Mouse (Mus musculus): Measurements from ENCODE around the gene Slc39a11. TPM values are rescaled to one million over a fixed set of nuclear protein-coding genes. Genes with fewer than 3 reads are reported as not detected.

The Slc39a11 gene
- polyA plus RNA-seq, 1 experiment: 10.4 TPM

DNA sequence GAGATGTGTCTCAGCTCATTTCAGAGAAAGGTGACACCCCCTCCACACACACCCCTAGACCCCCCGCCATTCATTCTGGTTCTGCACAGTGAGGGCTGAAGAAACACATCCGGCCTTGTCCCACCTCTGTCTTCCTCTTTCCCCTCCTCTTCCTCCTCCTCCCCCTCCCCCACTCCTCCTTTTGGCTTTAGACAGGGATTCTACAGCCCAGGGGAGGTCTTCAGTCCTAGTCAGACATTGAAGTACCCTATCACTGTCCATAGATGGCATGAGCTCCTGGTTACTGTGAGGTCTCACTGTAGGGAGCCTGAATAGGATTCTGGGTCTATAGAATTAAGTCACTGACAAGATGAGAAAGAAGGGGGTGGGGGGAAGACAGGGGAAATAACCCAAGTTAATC, 28.9 kb downstream of the Slc39a11 start:
- no peak for TF ChIP-seq GATA1 (IDR thresholded peaks at IDR 0.05; ENCODE audit: low read length)

DNA sequence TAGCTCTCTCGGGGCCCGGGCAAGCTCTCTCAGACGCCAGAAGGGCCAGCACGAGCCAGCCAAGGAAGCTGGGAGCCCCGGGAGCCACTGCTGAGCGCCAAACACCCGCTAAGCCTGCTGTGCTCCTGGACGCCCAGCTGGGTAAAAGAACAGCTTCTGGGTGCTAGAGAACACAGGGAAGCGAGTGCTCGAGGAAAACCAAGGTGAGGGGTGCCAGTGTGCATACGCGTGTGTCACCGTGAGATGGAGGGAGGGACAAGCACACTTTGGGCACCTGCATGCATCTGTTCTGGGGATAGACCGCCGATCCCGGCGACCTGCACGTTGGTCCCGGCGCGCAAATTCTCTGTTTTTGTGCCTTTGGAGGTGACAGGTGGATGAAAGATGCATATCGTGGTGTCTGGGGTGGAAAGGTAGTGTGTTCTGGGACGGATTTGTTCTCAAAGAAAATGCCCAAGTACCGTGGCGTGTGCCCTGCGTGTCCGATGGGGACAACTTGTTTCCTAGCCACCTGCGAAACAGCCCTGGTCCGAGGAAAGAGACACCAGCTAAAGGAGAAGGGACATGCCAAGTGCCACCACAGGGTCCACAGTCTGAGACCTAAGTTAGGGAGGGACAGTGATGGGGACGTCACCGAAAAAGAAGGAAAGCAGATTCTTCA, 30.3 kb downstream of the Slc39a11 start:
- no peak for TF ChIP-seq GATA1 (IDR thresholded peaks at IDR 0.05; ENCODE audit: low read length)

DNA sequence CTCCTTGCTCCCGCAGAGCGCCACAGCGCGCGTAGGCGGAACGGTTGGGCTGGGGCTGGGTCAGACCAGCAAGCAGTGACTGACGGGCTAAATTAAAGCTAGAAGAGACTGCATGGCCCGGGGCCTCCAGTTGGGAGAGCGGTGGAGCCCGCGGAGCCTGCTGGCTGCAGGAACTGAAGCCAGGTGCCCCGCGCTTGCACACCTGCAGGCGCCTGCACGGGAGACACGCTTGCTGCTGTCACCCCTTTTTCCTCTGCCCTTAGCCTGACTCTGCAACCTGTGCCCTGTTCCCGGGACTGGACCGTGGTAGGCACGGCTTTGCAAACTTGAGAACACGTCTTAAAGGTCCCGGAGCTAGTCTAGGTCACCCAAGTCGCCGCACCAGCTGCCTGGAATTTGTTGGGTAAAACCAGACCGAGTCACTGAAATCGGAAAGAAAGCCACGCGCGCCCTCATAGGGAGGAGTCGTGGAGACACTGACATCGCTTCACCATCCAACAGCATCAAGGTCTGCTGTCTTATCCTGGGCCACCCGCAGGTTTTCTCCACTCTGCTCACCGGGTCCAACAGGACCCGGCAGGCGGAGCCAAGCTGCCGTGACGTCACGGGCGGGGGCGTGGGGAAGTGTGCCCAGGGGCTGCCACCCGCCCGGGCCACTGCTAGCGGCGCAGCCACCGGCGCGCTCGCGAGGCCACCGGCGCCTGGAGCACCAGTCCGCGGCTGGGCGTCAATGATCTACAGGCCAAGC, 31.0 kb downstream of the Slc39a11 start, which contains the start of gene Sstr2:
Gene Sstr2 (plus strand): TSS at position 671 of the 748 bp plus-strand sequence.
- TF ChIP-seq GATA1 (IDR thresholded peaks at IDR 0.05; ENCODE audit: low read length): no peak

DNA sequence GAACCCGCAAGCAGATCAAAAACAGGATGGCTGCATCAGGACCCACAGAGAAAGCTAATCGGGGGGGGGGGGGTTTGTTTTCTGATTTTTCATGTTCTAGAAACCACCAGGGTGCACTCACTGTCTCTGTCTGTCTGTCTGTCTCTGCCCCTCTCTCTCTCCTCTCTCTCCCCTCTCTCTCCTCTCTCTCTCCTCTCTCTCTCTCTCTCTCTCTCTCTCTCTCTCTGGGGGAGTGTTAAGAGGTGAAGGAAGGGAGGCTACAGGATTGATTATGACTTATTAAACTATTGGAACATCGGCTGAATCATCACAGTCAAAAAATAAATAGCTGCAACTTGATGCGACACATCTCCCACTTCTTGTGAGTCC, 31.6 kb downstream of the Slc39a11 start:
- no peak for TF ChIP-seq GATA1 (IDR thresholded peaks at IDR 0.05; ENCODE audit: low read length)

DNA sequence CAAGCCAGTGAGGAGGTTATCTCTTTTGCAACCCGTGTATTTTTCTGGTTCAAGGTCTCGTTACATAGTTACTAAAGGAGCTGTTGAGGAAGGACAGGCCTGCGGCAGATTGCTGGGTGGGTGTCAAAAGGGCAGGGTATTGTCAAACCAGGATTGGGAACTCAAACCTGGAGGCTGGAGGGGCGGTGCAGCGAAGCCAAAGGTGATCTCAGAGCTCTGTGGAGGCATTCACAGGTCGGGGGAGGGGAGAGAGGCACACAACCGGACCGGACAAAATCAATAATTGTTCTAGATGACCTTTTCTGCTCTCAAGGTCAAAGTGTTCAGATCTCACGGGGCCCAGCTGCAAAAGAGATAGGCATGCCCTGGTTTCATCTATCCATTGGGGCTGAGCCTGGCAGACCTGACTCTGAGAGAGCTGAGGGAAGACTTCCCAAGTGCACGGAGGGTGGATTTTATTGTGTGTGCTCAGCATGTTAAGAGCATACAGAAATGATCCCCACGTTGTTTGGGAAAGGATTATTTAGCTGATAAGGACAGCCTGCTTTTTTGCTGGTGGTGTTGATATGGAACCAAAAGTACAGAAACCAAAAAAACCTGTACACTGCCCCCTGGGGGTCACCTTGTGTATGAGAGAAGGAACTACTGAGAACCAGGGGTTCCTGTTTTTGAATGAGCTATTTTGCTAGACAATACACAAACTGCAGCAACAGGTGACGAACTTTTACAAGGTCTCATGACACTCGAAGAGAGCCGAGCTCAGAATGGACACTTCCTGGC, 32.6 kb downstream of the Slc39a11 start:
- no peak for TF ChIP-seq GATA1 (IDR thresholded peaks at IDR 0.05; ENCODE audit: low read length)

DNA sequence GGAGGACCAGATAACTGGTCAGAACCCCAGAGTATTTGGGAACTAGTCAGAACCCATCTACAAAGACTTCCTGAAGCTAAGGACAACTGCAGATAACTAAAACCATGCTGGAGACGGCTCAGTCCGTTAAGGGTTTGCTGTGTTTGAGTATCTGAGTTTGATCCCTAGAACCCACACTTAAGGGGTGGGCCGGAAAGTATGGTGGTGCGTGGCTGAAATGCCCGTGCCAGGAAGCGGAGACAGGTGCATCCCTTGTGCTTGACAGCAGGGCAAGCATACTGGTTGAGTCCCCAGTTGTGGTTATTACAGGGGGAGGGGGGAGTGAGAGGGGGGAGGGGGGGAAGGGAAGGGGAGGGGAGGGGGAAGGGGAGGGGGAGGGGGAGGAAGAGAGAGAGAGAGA, 35.4 kb downstream of the Slc39a11 start:
- no peak for TF ChIP-seq GATA1 (IDR thresholded peaks at IDR 0.05; ENCODE audit: low read length)

DNA sequence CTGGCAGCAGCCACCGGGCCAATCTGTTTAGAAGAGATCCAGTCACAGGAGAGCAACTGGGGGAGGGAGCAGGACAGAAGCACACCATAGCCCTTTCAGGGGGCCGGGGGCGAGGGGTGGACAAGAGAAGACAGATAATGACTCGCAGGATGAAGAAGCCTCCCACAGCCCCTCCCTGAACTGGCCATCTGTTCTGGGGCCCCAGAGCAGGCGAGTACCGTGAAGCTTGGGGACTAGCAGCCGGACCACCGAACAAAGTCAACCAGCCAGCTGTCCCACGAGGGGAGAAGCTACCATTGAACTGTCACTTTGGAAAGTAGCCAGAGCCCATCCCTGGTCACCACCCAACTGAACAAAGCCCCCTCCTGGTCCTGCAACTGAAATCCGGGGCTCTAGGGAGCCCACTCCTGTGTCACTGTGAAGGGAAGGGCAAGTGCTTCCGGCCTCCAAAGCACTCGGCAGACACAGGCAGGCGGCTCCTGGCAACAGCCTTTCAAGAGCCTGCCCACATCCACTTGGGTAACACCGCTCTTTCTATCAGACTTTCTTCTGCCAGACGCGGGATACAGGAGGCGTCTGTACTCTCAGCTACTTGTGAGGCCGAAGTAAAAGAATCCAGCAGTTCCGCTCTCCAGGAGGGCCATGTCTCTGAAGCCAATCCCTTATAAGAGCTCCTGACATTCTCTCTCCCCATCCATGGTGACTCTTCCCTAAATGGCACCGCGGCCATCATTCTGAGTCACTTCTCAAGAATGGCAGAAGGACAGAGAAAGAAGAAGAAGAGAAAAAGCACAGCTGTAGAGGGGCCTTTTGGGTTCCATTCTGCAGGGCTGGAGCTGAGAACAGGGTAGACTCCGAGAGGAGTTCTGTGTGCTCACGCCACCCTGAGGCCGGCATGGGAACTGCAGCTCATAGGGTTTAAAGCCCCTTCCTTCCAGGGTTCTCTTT, 37.9 kb downstream of the Slc39a11 start:
- TF ChIP-seq GATA1 (IDR thresholded peaks at IDR 0.05; ENCODE audit: low read length): no peak

DNA sequence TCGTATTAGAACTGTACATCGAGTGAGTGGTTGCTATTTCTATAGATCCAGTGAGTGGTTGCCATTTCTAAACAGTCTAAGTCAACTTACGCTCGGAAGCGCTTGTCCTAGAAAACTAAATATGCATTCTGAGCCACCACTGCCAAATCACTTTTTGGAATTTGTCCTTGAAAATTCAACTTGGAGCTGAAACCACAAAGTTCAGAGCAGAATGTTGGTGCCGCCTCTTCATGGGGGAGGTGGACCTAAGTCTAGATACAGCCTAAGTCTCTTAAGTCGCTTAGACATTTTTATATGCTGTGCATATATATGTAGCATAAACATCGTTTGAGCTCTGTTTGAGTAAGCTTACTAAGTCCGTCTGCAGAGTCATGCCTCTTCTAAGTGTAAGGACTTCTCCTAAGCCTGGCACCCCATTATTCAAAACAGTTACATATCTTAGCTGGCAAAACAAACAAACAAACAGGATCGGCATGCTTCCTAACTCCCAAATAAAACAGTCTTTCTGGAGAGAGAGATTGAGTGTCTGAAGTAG, 38.7 kb downstream of the Slc39a11 start:
- TF ChIP-seq GATA1 (IDR thresholded peaks at IDR 0.05; ENCODE audit: low read length): no peak

DNA sequence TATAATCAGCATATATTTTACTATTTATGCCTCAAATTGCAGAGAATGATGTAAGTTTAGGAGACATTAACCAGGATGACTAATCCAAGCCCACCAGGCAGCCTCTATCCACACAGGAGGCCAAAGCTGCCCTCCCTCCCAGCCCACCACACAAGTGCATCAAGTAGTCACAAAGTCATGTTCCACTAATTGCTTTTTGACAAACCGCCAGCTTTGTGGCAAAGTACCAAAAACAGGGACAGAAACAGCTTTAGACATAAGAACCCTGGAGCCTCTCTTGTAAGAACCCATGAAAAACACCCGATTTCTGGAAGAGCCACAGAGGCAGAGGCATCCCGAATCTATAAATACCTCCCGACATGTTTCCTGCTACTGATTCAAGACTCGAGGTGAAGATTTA, 39.6 kb downstream of the Slc39a11 start:
- no peak for TF ChIP-seq GATA1 (IDR thresholded peaks at IDR 0.05; ENCODE audit: low read length)

DNA sequence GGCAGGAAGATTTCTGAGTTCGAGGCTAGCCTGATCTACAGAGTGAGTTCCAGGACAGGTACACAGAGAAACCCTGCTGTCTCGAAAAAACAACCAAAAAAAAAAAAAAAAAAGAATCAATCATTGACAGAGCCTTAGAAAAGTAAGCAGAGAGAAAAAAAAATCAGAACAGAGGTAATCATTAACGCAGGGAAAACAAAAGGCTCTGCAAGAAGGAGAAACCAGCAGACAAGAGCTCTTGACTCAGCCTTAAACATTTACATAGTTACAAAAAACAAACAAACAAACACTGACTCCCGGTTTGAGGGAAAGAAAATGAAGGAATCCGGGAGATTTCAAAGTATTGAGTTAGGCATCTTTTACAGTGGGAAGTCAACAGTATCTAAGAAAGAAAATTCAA, 40.3 kb downstream of the Slc39a11 start:
- no peak for TF ChIP-seq GATA1 (IDR thresholded peaks at IDR 0.05; ENCODE audit: low read length)

DNA sequence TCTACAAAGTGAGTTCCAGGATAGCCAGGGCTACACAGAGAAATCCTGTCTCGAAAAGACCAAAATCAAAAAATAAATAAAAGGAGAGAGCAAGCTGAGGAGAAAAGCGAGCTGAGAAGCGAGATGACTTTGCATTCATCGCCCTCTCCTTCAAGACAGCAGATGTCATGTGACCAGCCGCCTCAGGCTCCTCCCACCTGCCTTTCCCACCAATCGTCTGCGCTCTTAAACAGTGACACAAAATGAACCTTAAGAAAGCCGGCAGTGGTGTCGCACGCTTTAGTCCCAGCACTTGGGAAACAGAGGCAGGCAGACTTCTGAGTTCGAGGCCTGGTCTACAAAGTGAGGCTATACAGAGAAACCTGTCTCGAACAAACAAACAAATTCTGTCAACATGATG, 42.3 kb downstream of the Slc39a11 start:
- no peak for TF ChIP-seq GATA1 (IDR thresholded peaks at IDR 0.05; ENCODE audit: low read length)

DNA sequence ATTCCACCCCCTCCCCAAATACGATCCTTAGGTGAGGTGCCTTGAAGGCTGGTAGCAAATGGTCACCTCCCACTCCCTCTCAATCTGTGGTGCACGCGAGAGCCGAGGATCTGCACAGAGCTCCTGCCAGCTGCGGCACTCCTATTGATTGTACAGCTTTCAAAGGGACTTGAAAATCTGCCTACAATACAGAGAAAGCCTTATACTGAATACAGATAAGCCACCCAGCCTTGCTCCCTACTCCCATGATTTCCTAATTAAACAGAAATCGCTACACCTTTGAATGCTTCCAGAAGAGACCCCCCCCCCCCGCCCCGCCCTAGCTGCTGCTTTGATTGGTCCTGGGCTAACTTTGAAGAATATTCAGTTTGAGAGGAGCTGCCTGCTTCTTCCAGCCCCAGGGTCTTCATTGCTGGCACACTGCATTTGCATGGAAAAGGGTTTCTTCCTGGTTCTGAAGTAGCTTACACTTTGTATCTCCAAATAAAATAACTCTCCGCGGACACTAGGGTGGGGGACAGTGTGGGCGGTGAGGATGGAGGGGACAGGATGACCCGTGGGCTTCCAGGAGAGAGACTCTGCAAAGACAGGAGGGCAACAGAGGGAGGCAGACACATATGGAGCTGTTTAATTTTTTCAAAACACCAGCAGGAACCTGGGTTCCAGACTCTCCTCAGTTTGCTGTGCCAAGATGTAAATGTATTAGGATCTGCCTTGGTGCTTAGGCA, 48.1 kb downstream of the Slc39a11 start:
- TF ChIP-seq GATA1 (IDR thresholded peaks at IDR 0.05; ENCODE audit: low read length): no peak

DNA sequence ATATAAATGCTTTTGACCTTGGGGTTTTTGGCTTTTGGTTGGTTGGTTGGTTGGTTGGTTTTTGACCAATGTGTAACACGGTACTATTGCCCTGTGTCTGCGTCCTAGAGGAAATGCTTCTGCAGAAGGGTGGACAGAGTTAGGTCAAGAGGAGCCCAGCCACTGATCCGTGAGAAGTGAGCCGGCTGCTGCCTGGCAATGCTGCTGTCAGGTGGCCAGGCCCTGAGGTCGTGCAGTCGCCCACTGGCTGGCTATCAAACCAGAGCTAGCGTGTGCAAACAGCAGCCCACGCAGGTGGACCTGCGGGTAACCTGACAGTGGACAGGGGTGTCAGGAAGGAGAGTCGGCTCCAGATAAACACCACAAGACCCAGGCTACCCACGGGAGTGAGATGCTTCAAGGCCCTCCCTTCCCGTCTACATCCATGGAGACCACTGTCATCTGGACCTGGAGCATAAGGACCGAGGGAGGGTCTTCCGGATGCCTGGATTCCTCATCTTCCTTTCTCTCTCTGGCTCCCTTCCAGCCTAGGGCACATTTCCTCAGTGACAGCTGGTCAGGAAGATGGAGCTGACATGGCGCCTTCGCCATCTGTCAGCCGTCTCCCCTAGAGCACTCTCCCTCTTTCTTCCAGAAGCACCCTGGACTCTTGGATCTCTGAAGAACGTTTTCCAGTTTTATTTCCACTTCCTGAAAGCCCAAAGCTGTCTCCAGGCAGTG, 49.2 kb downstream of the Slc39a11 start:
- no peak for TF ChIP-seq GATA1 (IDR thresholded peaks at IDR 0.05; ENCODE audit: low read length)

DNA sequence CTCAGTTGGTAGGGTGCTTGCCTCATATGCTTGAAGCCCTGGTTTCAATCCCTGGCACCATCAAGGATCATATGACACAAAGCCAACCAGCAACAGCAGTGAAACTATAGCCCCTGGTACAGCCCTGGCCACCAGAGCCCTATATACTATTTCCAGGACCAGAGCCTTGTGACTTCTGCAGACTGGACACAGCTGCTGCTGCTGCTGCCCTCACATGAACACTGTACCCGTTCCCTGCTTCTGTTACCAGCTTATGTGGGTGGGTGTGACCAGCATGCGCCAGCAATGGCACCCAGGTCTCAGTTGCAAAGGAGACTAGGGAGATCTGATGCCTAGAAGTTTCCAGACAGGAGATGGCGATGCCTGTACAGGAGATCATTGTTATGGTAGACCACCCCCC, 52.2 kb downstream of the Slc39a11 start:
- TF ChIP-seq GATA1 (IDR thresholded peaks at IDR 0.05; ENCODE audit: low read length): no peak
